Mouse (Mus musculus) liver, postnatal 0 days (tissue): ENCODE data around the gene Sh3gl2. TPM values are rescaled to one million over a fixed set of nuclear protein-coding genes. Genes with fewer than 3 reads are reported as not detected.

Source experiments
- ATAC-seq: fragments of 200-750 bp; cut with Nextera tagmentation; 2 replicates; pipeline ENCODE4 v1.8.0; 2017; ENCODE audit warnings: mild to moderate bottlenecking, moderate library complexity
- DNase-seq: peaks from one replicate; pipeline ENCODE4 v3.0.0-alpha.2; 2016
- H3K27ac ChIP-seq: fragments of 300-500 bp; sonication (generic); 2 replicates; pipeline ENCODE4 v1.5.1; 2014; ENCODE audit warnings: antibody characterized with exemption, moderate library complexity, mild to moderate bottlenecking, low read depth
- H3K27me3 ChIP-seq: fragments of 300-500 bp; sonication (generic); 2 replicates; pipeline ENCODE4 v1.6.1; 2014; ENCODE audit warnings: low read length, control low read depth, mixed read lengths; ENCODE audit not compliant: insufficient read depth
- H3K36me3 ChIP-seq: fragments of 300-500 bp; sonication (generic); replicated peaks from 2 replicates; pipeline ENCODE4 v1.6.1; 2014; ENCODE audit warnings: mild to moderate bottlenecking, control low read depth, low read length, moderate library complexity, mixed read lengths; ENCODE audit not compliant: insufficient read depth
- H3K4me1 ChIP-seq: fragments of 300-500 bp; sonication (generic); 2 replicates; pipeline ENCODE4 v1.6.1; 2014; ENCODE audit warnings: antibody characterized with exemption, mild to moderate bottlenecking, control low read depth; ENCODE audit not compliant: insufficient read depth
- H3K4me2 ChIP-seq: fragments of 300-500 bp; sonication (generic); 2 replicates; pipeline ENCODE4 v1.6.1; 2014; ENCODE audit warnings: low read depth, mild to moderate bottlenecking, low read length, moderate library complexity, mixed read lengths
- H3K4me3 ChIP-seq: fragments of 300-500 bp; sonication (generic); 2 replicates; pipeline ENCODE4 v1.5.1; 2014; ENCODE audit warnings: low read depth, low read length
- H3K9ac ChIP-seq: fragments of 300-500 bp; sonication (generic); replicated peaks from 2 replicates; pipeline ENCODE4 v1.6.1; 2014; ENCODE audit warnings: mild to moderate bottlenecking, moderate library complexity
- H3K9me3 ChIP-seq: fragments of 300-500 bp; sonication (generic); 2 replicates; pipeline ENCODE4 v1.6.1; 2016; ENCODE audit warnings: mild to moderate bottlenecking, control low read depth, low read length, mixed read lengths
- CTCF ChIP-seq: sonication (generic); IDR thresholded peaks from 2 replicates; pipeline ENCODE4 v1.5.1; 2016; ENCODE audit warnings: antibody characterized with exemption, low read depth
- EP300 ChIP-seq: IDR thresholded peaks from 2 replicates; pipeline ENCODE4 v1.6.1; 2016; ENCODE audit warnings: antibody characterized with exemption, low read depth, mild to moderate bottlenecking
- WGBS: fragments of 180-500 bp; shearing (Covaris S2); extraction: QIAGEN DNeasy Blood & Tissue Kit; methylation state at CpG from one replicate; pipeline ENCODE4 v1.1.7; 2014; ENCODE audit not compliant: insufficient replicate concordance; 5-methylcytosine and 5-hydroxymethylcytosine counted together
- polyA plus RNA-seq: library from polyadenylated mRNA; unstranded; fragments of >200 nt; fragmentation: Nextera tagmentation; extraction: Ambion mirVana; gene quantifications from 2 replicates; pipeline ENCODE4 v1.2.1, GENCODE M21; 2015

The Sh3gl2 gene
- polyA plus RNA-seq, 1 experiment from 2014 or later = not detected

DNA sequence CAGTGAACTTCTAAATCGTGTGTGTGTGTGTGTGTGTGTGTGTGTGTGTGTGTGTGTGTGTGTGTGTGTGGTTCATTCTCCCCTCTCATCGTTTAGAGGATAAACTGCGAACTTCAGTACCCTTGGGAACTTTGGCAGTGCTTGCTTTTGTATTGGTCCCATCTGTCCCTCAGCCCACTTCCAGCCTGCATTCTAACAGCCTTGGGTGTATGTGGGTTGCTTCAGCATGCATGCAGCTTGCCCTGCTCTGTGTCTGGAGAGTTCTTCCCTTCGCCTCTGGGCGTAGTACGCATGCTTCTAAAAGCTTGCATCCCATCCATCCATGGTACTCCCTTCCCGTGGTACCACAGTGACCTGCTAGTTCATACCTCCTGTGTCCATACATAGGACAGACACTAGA, 200.3 kb downstream of the Sh3gl2 start:
- TF ChIP-seq CTCF (no peak), EP300 (no peak)
- WGBS = 71% methylated on average over 7 of the region's 7 CpGs
- ATAC-seq = no peak

DNA sequence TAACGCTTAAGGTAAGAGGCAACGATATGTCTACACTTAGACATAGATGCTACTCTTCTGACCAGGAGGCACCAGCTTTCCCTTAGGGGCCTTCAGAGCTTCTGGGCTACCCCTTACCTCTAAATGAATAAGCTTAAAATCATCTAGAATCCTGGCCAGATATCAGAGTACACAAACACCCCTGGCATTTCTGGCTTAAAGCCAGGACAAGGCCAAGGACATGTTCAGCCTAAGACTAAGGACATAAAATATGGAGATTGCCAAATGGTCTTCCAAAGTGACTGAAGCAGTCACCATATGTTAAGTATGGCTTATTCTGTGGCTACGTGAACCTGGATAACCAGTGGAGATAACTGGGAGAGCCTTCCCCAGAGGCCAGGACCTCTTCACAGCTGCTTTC, 211.5 kb downstream of the Sh3gl2 start:
- 87% methylated on average over 3 of the region's 3 CpGs for WGBS

More for the DNA sequence above, 200.3 kb downstream of the Sh3gl2 start:
- no peak for DNase-seq
- no peak overlapping the region for H3K4me2 ChIP-seq
- H3K4me3 ChIP-seq = no peak overlapping the region
- H3K27me3 ChIP-seq = no peaks in the 10 kb centered on the region
- H3K27ac ChIP-seq = no peak overlapping the region
- no peaks in the 10 kb centered on the region for H3K9me3 ChIP-seq
- H3K36me3 ChIP-seq = no peaks in the 10 kb centered on the region
- no peak overlapping the region for H3K9ac ChIP-seq
- no peaks in the 10 kb centered on the region for H3K4me1 ChIP-seq

DNA sequence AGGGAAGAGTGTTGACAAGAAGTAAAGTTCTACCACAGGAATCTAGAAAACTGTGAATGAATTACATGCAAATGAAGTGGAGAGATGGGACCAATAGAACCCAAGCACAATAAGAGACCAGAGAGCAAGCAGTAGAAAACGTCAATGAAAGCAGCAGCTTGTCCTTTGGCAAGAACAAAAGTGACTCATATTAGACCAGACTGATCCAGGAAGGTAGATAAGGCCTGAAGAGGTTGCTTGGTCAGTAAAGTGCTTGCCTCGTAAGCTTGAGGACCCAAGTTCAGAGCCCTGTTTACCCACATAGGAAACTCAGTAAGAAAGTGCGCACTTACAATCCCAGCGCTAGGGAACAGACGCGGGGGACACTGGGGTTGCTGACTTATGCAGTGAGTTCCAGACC, 215.5 kb downstream of the Sh3gl2 start:
- Histone ChIP-seq H3K9ac (no peak overlapping the region), H3K4me1 (no peaks in the 10 kb centered on the region), H3K4me2 (no peak overlapping the region), H3K36me3 (no peaks in the 10 kb centered on the region), H3K27ac (no peak overlapping the region), H3K9me3 (no peaks in the 10 kb centered on the region), H3K4me3 (no peak overlapping the region), H3K27me3 (no peaks in the 10 kb centered on the region)
- DNase-seq (no peak), ATAC-seq (no peak)
- TF ChIP-seq CTCF (no peak), EP300 (no peak)
- WGBS = 79% methylated on average over 6 of the region's 6 CpGs

More for the DNA sequence above, 211.5 kb downstream of the Sh3gl2 start:
- no peaks in the 10 kb centered on the region for H3K27me3 ChIP-seq
- no peaks in the 10 kb centered on the region for H3K9me3 ChIP-seq
- H3K27ac ChIP-seq = no peak overlapping the region
- H3K36me3 ChIP-seq = no peaks in the 10 kb centered on the region
- no peaks in the 10 kb centered on the region for H3K4me1 ChIP-seq
- no peak for TF ChIP-seq CTCF
- no peak for TF ChIP-seq EP300
- DNase-seq = no peak
- H3K9ac ChIP-seq = no peak overlapping the region
- ATAC-seq = no peak
- H3K4me2 ChIP-seq = no peak overlapping the region
- H3K4me3 ChIP-seq = no peak overlapping the region

DNA sequence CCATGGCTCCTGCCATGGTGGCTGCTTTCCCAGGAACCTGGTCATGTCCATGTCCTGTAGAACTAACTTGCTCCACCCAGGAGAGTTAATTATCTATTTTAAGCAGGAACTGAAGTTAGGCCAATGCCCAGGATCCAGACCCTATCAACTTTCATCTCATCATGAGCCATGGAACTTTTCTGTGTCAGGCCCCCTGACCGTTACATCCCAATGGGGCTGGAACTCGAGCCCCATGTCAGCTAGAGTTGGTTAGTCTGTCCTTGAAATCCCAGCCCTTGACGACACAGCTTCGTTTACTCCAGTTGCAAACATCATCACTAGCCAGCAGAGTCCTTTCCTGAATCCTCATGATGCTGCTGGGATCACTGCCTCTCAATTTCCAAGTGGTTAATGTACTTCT, 221.3 kb downstream of the Sh3gl2 start:
- ATAC-seq = no peak

DNA sequence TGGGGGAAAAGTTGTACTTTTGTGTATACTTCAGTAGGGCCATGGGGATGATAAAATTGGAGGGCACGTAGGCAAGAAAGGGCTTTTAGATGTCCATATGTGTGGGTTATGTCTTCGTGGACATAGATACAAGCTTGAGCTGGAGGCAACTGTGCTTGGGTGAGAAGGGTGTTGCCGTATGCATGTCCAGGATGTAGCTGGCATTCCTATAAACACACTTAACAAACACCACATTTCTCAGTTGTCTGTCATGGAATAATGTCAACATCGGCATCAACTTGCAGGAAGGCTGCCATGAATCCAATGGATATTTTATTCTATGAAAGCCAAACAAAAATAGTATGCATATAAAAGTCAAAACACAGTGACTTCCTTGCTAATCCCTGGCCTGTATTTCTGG, 227.9 kb downstream of the Sh3gl2 start:
- H3K27me3 ChIP-seq = no peaks in the 10 kb centered on the region
- 71% methylated on average over 4 of the region's 4 CpGs for WGBS
- DNase-seq = no peak
- H3K9me3 ChIP-seq = no peaks in the 10 kb centered on the region
- no peak overlapping the region for H3K4me2 ChIP-seq
- no peaks in the 10 kb centered on the region for H3K36me3 ChIP-seq
- H3K27ac ChIP-seq = no peak overlapping the region
- H3K9ac ChIP-seq = no peak overlapping the region
- no peak overlapping the region for H3K4me3 ChIP-seq
- no peak for ATAC-seq
- TF ChIP-seq EP300 (no peak), CTCF (no peak)
- no peaks in the 10 kb centered on the region for H3K4me1 ChIP-seq

More for the DNA sequence above, 221.3 kb downstream of the Sh3gl2 start:
- DNase-seq = no peak
- Histone ChIP-seq H3K36me3 (no peaks in the 10 kb centered on the region), H3K4me3 (no peak overlapping the region), H3K9me3 (no peaks in the 10 kb centered on the region), H3K9ac (no peak overlapping the region), H3K27ac (no peak overlapping the region), H3K4me2 (no peak overlapping the region), H3K27me3 (no peaks in the 10 kb centered on the region), H3K4me1 (no peaks in the 10 kb centered on the region)
- WGBS = 69% methylated on average over 4 of the region's 4 CpGs
- TF ChIP-seq EP300 (no peak), CTCF (no peak)

DNA sequence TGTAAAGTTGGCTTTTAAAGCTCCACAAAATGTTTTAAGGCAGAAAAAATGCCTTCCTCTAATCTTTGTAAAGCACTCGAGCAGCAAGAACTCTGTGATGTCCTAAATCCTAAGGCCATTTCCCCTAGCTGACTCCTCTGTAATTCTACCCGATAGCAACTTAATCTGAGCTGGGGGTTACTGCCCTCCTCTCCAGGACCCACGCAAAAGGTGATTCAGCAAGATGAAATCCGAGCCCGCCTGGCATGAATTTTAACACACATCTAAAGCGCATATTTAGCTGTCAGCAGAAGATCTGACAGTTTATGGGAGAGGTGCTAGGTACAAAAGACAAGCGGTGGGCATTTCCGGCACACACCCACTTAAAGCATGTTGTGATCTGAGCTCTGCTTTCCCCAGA, 229.8 kb downstream of the Sh3gl2 start:
- WGBS = 60% methylated on average over 8 of the region's 8 CpGs
- DNase-seq (no peak), ATAC-seq (no peak)
- Histone ChIP-seq H3K9me3 (no peaks in the 10 kb centered on the region), H3K27me3 (no peaks in the 10 kb centered on the region), H3K4me1 (no peaks in the 10 kb centered on the region), H3K9ac (no peak overlapping the region), H3K4me2 (no peak overlapping the region), H3K4me3 (no peak overlapping the region), H3K27ac (no peak overlapping the region), H3K36me3 (no peaks in the 10 kb centered on the region)
- TF ChIP-seq EP300 (no peak), CTCF (no peak)

DNA sequence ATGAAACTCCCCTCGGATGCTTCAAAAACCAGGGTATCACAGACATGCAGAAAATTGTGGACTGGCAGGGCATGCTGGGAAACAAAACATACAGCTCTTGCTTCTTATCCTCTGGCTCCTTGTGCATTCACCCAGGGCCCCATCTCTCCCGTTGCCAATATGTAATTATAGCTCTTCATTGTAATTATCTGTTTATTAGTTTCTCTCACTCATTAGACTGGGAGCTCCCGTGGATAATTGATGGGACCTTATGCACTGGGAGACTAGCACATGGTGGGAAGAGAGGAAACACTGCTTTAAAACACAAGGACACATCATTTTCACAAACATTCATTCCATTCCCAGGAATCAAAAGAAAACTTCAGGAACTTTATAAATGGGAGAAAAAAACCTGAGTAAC, 233.9 kb downstream of the Sh3gl2 start:
- no peaks in the 10 kb centered on the region for H3K9me3 ChIP-seq
- no peak overlapping the region for H3K4me3 ChIP-seq
- H3K36me3 ChIP-seq = no peaks in the 10 kb centered on the region
- H3K27me3 ChIP-seq = no peaks in the 10 kb centered on the region
- no peak overlapping the region for H3K27ac ChIP-seq
- H3K9ac ChIP-seq = no peak overlapping the region
- no peaks in the 10 kb centered on the region for H3K4me1 ChIP-seq
- ATAC-seq = no peak
- DNase-seq = no peak
- no peak for TF ChIP-seq EP300
- no peak for TF ChIP-seq CTCF
- no peak overlapping the region for H3K4me2 ChIP-seq
- WGBS = 60% methylated on average over 3 of the region's 3 CpGs
